28 mouse cellular contexts compared by ENCODE assay signal in genomic region chr15:83256491-83256890, GRCm38 (mm10). TPM values are rescaled to one million over a fixed set of nuclear protein-coding genes. Genes with fewer than 3 reads are reported as not detected.
DNase-seq lines count a peak whose midpoint lies in the region; ATAC-seq and TF ChIP-seq lines count a peak whose summit lies in the region.
"Had no signal": no experiment of that assay in that cellular context is flagged by ENCODE, and none has a peak within 500 bp of the region (broad histone marks: within the 10 kb centered on the region; RNA-seq: fewer than 3 reads in every experiment).

No protein-coding gene starts in this region.

- H3K4me3 ChIP-seq in kidney, adult 2 months (ENCODE audit: insufficient read depth, low read depth, low read length), result no peak overlapping the region
- H3K4me3 ChIP-seq in kidney, embryonic 15.5 days (replicated peaks), result no peak overlapping the region
- H3K4me3 ChIP-seq in kidney, postnatal 0 days (replicated peaks; ENCODE audit: low read depth, low read length), result no peak overlapping the region
- H3K4me3 ChIP-seq: embryonic facial prominence, embryonic 13.5 days; embryonic facial prominence, embryonic 15.5 days; erythroblast, embryonic 14.5 days; forebrain, embryonic 10.5 days; forebrain, embryonic 12.5 days had no signal

- H3K27ac ChIP-seq in kidney, adult 2 months (ENCODE audit: insufficient read depth, low read depth, low read length), result peak overlapping the region; percentile 47
- H3K27ac ChIP-seq in kidney, embryonic 15.5 days, result peak overlapping the region; percentile 70
- H3K27ac ChIP-seq in kidney, postnatal 0 days, result peak overlapping the region; percentile 75
- H3K27ac ChIP-seq: embryonic facial prominence, embryonic 13.5 days; embryonic facial prominence, embryonic 15.5 days; forebrain, embryonic 10.5 days; forebrain, embryonic 12.5 days had no signal

- no peaks in the 10 kb centered on the region for H3K36me3 ChIP-seq in kidney, adult 2 months (ENCODE audit: control insufficient read depth, insufficient read depth, low read length)
- no peaks in the 10 kb centered on the region for H3K36me3 ChIP-seq in kidney, embryonic 15.5 days
- H3K36me3 ChIP-seq in kidney, postnatal 0 days (ENCODE audit: insufficient read depth, low read length), result no peaks in the 10 kb centered on the region
- H3K36me3 ChIP-seq: embryonic facial prominence, embryonic 13.5 days; embryonic facial prominence, embryonic 15.5 days; forebrain, embryonic 10.5 days; forebrain, embryonic 12.5 days; G1E had no signal

- ATAC-seq in kidney, embryonic 15.5 days (replicated peaks; ENCODE audit: low FRiP score), result no peak
- no peak for ATAC-seq in kidney, postnatal 0 days (replicated peaks; ENCODE audit: low FRiP score, low read depth)
- peak; percentile 32 to 37; a peak in 3 of 4 replicates for ATAC-seq in hematopoietic stem cell, adult 5-6 weeks (replicated peaks in 1 of 2; ENCODE audit: insufficient read depth in 1 of 2, low FRiP score in 2 of 2, low TSS enrichment in 1 of 2, low read depth in 1 of 2, poor library complexity in 2 of 2, severe bottlenecking in 2 of 2)
- ATAC-seq: activated CD4-positive, CD25-positive, alpha-beta regulatory T cell, adult 4 months; forebrain, embryonic 14.5 days; forebrain, embryonic 16.5 days; Patski had no signal

- H3K4me1 ChIP-seq in kidney, adult 2 months (ENCODE audit: control insufficient read depth, insufficient read depth, low read length), result peaks cover 5% of the 10 kb centered on the region
- H3K4me1 ChIP-seq in kidney, embryonic 15.5 days, result peaks cover 9% of the 10 kb centered on the region
- 0 out of 2 replicates have a peak, but pooled peaks cover 7% of the 10 kb centered on the region for H3K4me1 ChIP-seq in kidney, postnatal 0 days (replicated peaks; ENCODE audit: insufficient read depth, low read length)

- DNase-seq in kidney, adult 2 months, result no peak
- DNase-seq in kidney, postnatal 14 days, result no peak
- DNase-seq in kidney, postnatal 4 days, result no peak
- DNase-seq in kidney, postnatal 0 days (ENCODE audit: low spot score), result no peak
- DNase-seq in kidney, postnatal 10 days, result no peak
- no peak for DNase-seq in adrenal gland, adult 8-10 months
- DNase-seq: adrenal gland, postnatal 10 days; adrenal gland, postnatal 25 days; cerebellum, adult 11 months; cerebellum, adult 18-20 months; cerebellum, adult 8-10 months; cerebellum, adult 9-11 months; cerebellum, postnatal 14 days; cerebellum, postnatal 36 days; embryo, embryonic 11 days had no signal

- no peak for TF ChIP-seq CTCF in kidney, adult 2 months (conservative IDR thresholded peaks at IDR 0.05; ENCODE audit: insufficient read depth, insufficient read length, low read depth, low read length)
- TF ChIP-seq CTCF in kidney, postnatal 0 days (IDR thresholded peaks at IDR 0.05; ENCODE audit: low read depth), result no peak

- no peak for TF ChIP-seq POLR2A in kidney, adult 2 months (IDR thresholded peaks at IDR 0.05; ENCODE audit: low read depth, low read length)

- no peak overlapping the region for H3K4me2 ChIP-seq in kidney, embryonic 15.5 days
- no peak overlapping the region for H3K4me2 ChIP-seq in kidney, postnatal 0 days (ENCODE audit: low read length)
- H3K4me2 ChIP-seq: embryonic facial prominence, embryonic 13.5 days; embryonic facial prominence, embryonic 15.5 days; forebrain, embryonic 12.5 days had no signal

- H3K9ac ChIP-seq in kidney, embryonic 15.5 days, result no peak overlapping the region
- no peak overlapping the region for H3K9ac ChIP-seq in kidney, postnatal 0 days (ENCODE audit: low read depth, low read length)
- H3K9ac ChIP-seq: embryonic facial prominence, embryonic 13.5 days; embryonic facial prominence, embryonic 15.5 days; forebrain, embryonic 12.5 days had no signal

- H3K27me3 ChIP-seq in kidney, adult 2 months (replicated peaks; ENCODE audit: control insufficient read depth, insufficient read depth, low read length), result no peaks in the 10 kb centered on the region
- H3K27me3 ChIP-seq in kidney, embryonic 15.5 days, result peaks cover 15% of the 10 kb centered on the region
- H3K27me3 ChIP-seq in kidney, postnatal 0 days (ENCODE audit: insufficient read depth, low read length), result no peaks in the 10 kb centered on the region

- WGBS in kidney, adult 2 months, result 82% methylated on average over 4 of the region's 4 CpGs
- 79% methylated on average over 4 of the region's 4 CpGs for WGBS in kidney, embryonic 15.5 days
- WGBS in kidney, postnatal 0 days, result 64% methylated on average over 4 of the region's 4 CpGs

- H3K9me3 ChIP-seq in kidney, embryonic 15.5 days (replicated peaks), result no peaks in the 10 kb centered on the region
- no peaks in the 10 kb centered on the region for H3K9me3 ChIP-seq in kidney, postnatal 0 days (replicated peaks; ENCODE audit: low read length)
- H3K9me3 ChIP-seq: embryonic facial prominence, embryonic 13.5 days; embryonic facial prominence, embryonic 15.5 days; forebrain, embryonic 12.5 days had no signal

RNA-seq across cellular contexts. Expression of gene A4galt, which starts 4.9 kb away (rescaled TPM):
- polyA plus RNA-seq in kidney, adult 2 months (2012; rRNA removed), result 53.5 and 56.0 TPM in 2 replicates
- polyA plus RNA-seq in kidney, embryonic 15.5 days (2015; fragmentation: Nextera tagmentation; extraction: Ambion mirVana), result 19.1 and 20.8 TPM in 2 replicates
- 26.5 and 27.2 TPM in 2 replicates for polyA plus RNA-seq in kidney, postnatal 0 days (2015; fragmentation: Nextera tagmentation; extraction: Ambion mirVana)
- total RNA-seq in hematopoietic stem cell, adult 5-6 weeks (2017), result not detected in 2 replicates
- 10 to 100 TPM in 3 of 4 experiments, 1 to 10 TPM in 1; 8.1 to 18.4 (median 12.7) TPM for total RNA-seq in adrenal gland, adult 8-10 months (2022)
- total RNA-seq: common myeloid progenitor, adult 5-6 weeks had no signal
- polyA plus RNA-seq: activated CD4-positive, CD25-positive, alpha-beta regulatory T cell, adult 4 months; erythroblast, embryonic 14.5 days; G1E had no signal

Comparison
In these comparisons a context has a peak if more than half of its experiments do, and no peak if none do; other contexts are left out.
1. ATAC-seq: peak in hematopoietic stem cell, adult 5-6 weeks (2 of 2); none in kidney, embryonic 15.5 days (single experiment) and kidney, postnatal 0 days (single experiment).
2. Peak in every context shown above with its lines, with median percentiles within 50 percentile points of each other: H3K27ac ChIP-seq.